Mouse (Mus musculus) midbrain, embryonic 13.5 days (tissue): ENCODE measurements around the gene Cdc14b. TPM values are rescaled to one million over a fixed set of nuclear protein-coding genes. Genes with fewer than 3 reads are reported as not detected.

ENCODE experiments used
- ATAC-seq: fragments of 200-750 bp; cut with Nextera tagmentation; 2 replicates; pipeline ENCODE4 v1.8.0; 2017; ENCODE audit warnings: mild to moderate bottlenecking, moderate TSS enrichment, moderate library complexity
- H3K27ac ChIP-seq: fragments of 300-500 bp; sonication (generic); 2 replicates; pipeline ENCODE4 v1.5.1; 2015; ENCODE audit warnings: inconsistent platforms, mild to moderate bottlenecking, moderate library complexity
- H3K27me3 ChIP-seq: fragments of 300-500 bp; sonication (generic); 2 replicates; pipeline ENCODE4 v1.6.1; 2015; ENCODE audit warnings: mild to moderate bottlenecking, inconsistent platforms
- H3K36me3 ChIP-seq: fragments of 300-500 bp; sonication (generic); 2 replicates; pipeline ENCODE4 v1.6.1; 2015; ENCODE audit warnings: mild to moderate bottlenecking, inconsistent platforms
- H3K4me1 ChIP-seq: fragments of 300-500 bp; sonication (generic); replicated peaks from 2 replicates; pipeline ENCODE4 v1.6.1; 2015; ENCODE audit warnings: inconsistent platforms
- H3K4me2 ChIP-seq: fragments of 300-500 bp; sonication (generic); replicated peaks from 2 replicates; pipeline ENCODE4 v1.6.1; 2015; ENCODE audit warnings: moderate library complexity, mild to moderate bottlenecking, inconsistent platforms
- H3K4me3 ChIP-seq: fragments of 300-500 bp; sonication (generic); replicated peaks from 2 replicates; pipeline ENCODE4 v1.5.1; 2015; ENCODE audit warnings: mild to moderate bottlenecking, inconsistent platforms
- H3K9ac ChIP-seq: fragments of 300-500 bp; sonication (generic); replicated peaks from 2 replicates; pipeline ENCODE4 v1.6.1; 2015; ENCODE audit warnings: mild to moderate bottlenecking, inconsistent platforms
- H3K9me3 ChIP-seq: fragments of 300-500 bp; sonication (generic); 2 replicates; pipeline ENCODE4 v1.6.1; 2016; ENCODE audit warnings: mild to moderate bottlenecking, inconsistent platforms
- WGBS: fragments of 180-500 bp; shearing (Covaris S2); methylation state at CpG from one replicate; pipeline ENCODE4 v1.1.7; 2015; 5-methylcytosine and 5-hydroxymethylcytosine counted together
- polyA plus RNA-seq: library from polyadenylated mRNA; unstranded; fragments of >200 nt; fragmentation: Nextera tagmentation; extraction: Ambion mirVana; gene quantifications from 2 replicates; pipeline ENCODE4 v1.2.1, GENCODE M21; 2015

The Cdc14b gene
- polyA plus RNA-seq, 1 experiment from 2014 or later = 4.1 TPM

DNA sequence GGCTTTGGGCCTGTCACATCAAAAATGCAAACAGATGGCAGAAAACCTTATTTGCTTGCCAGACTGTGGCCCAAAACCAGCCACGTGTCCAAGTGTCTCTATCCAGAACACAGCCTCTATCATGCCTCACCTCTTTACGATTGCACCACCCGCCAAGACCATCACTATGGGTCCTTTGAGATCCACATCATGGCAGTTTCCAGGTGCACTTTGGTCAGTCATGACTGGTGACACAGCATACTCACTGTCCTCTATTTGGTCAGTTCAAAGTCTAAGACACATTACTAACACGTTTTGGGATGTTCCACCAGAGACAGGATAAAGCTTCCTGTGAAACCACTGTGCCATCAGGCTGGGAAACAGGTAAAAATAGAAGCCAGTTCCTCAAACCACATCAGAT, 91.5 kb downstream of the Cdc14b start:
- no peak overlapping the region for H3K27ac ChIP-seq
- no peaks in the 10 kb centered on the region for H3K27me3 ChIP-seq
- no peak for ATAC-seq
- no peak overlapping the region for H3K4me2 ChIP-seq
- H3K4me3 ChIP-seq = no peak overlapping the region
- peaks cover 48% of the 10 kb centered on the region for H3K36me3 ChIP-seq
- H3K9me3 ChIP-seq = no peaks in the 10 kb centered on the region
- 95% methylated on average over 4 of the region's 4 CpGs for WGBS
- H3K4me1 ChIP-seq = peaks cover 4% of the 10 kb centered on the region; the same call in 1 of the 2 replicates
- no peak overlapping the region for H3K9ac ChIP-seq

DNA sequence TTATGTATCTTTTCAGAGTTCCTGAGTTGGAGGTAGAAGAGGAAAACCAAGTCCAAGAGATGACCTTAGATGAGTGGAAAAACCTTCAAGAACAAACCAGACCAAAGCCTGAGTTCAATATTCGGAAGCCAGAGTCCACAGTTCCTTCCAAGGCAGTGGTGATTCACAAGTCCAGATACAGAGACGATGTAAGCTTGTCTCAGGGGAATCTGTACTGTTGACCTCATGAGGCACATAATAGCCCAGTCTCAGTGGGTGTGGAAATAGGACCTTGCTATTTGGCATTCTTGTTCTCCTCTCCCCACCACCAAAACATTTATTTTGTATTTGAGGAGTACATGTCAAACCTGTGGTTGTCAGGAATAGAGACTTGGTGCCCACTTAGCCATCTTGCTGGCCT, 93.0 kb downstream of the Cdc14b start:
- Histone ChIP-seq H3K4me2 (no peak overlapping the region), H3K9me3 (no peaks in the 10 kb centered on the region), H3K27me3 (no peaks in the 10 kb centered on the region), H3K9ac (no peak overlapping the region), H3K4me1 (peaks cover 6% of the 10 kb centered on the region; the same call in 1 of the 2 replicates), H3K36me3 (peaks cover 44% of the 10 kb centered on the region), H3K4me3 (no peak overlapping the region), H3K27ac (no peak overlapping the region)
- WGBS = 90% methylated on average over 2 of the region's 2 CpGs
- no peak for ATAC-seq

DNA sequence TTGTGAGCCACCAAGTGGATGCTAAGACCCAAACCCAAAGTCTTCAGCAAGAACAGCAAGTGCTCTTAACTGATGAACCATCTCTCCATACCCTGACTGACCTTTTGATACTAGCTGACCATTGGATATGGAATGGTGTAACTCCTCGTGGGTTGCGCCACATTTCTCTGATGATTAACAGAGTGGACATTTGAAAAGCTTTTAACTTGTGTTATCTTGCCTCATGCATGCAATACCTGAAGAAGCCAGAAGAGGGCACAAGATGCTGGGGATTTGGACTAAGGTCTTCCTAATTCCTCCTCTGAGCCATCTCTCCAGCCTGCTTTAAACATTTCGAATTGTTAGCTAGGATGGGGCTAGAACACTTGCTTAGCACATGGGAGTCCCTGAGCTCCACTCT, 94.2 kb downstream of the Cdc14b start:
- H3K27me3 ChIP-seq = no peaks in the 10 kb centered on the region
- H3K9me3 ChIP-seq = no peaks in the 10 kb centered on the region
- WGBS = 92% methylated on average over 3 of the region's 3 CpGs
- H3K27ac ChIP-seq = no peak overlapping the region
- no peak overlapping the region for H3K4me2 ChIP-seq
- no peak for ATAC-seq
- peaks cover 35% of the 10 kb centered on the region for H3K36me3 ChIP-seq
- H3K4me1 ChIP-seq = peaks cover 6% of the 10 kb centered on the region; the same call in 1 of the 2 replicates
- H3K9ac ChIP-seq = no peak overlapping the region
- H3K4me3 ChIP-seq = no peak overlapping the region

- no peak overlapping the region for H3K27ac ChIP-seq
- H3K9ac ChIP-seq = no peak overlapping the region
- WGBS = 86% methylated on average over 4 of the region's 4 CpGs
- H3K4me2 ChIP-seq = no peak overlapping the region
- H3K36me3 ChIP-seq = peaks cover 32% of the 10 kb centered on the region
- peaks cover 6% of the 10 kb centered on the region; the same call in 1 of the 2 replicates for H3K4me1 ChIP-seq
- ATAC-seq = no peak
- no peaks in the 10 kb centered on the region for H3K9me3 ChIP-seq
- H3K27me3 ChIP-seq = no peaks in the 10 kb centered on the region
- H3K4me3 ChIP-seq = no peak overlapping the region
Measured at GRCm38 (mm10) chr13:64180300-64180699, 94.8 kb downstream of the Cdc14b start.

GRCm38 (mm10) chr13:64178746-64179652, 96.1 kb downstream of the Cdc14b start:
- H3K4me1 ChIP-seq = peaks cover 6% of the 10 kb centered on the region; the same call in 1 of the 2 replicates
- H3K9ac ChIP-seq = no peak overlapping the region
- peaks cover 32% of the 10 kb centered on the region for H3K36me3 ChIP-seq
- H3K27ac ChIP-seq = no peak overlapping the region
- no peaks in the 10 kb centered on the region for H3K27me3 ChIP-seq
- 60% methylated on average over 13 of the region's 13 CpGs for WGBS
- no peak overlapping the region for H3K4me2 ChIP-seq
- no peaks in the 10 kb centered on the region for H3K9me3 ChIP-seq
- ATAC-seq = no peak
- no peak overlapping the region for H3K4me3 ChIP-seq

GRCm38 (mm10) chr13:64178000-64178399, 97.1 kb downstream of the Cdc14b start:
- no peaks in the 10 kb centered on the region for H3K27me3 ChIP-seq
- peaks cover 6% of the 10 kb centered on the region; the same call in 1 of the 2 replicates for H3K4me1 ChIP-seq
- ATAC-seq = 0 out of 2 replicates have a peak, but pooled peaks have one; percentile 6
- peaks cover 36% of the 10 kb centered on the region for H3K36me3 ChIP-seq
- 79% methylated on average over 7 of the region's 7 CpGs for WGBS
- H3K9ac ChIP-seq = no peak overlapping the region
- H3K4me2 ChIP-seq = no peak overlapping the region
- no peaks in the 10 kb centered on the region for H3K9me3 ChIP-seq
- H3K4me3 ChIP-seq = no peak overlapping the region
- H3K27ac ChIP-seq = no peak overlapping the region

- H3K27me3 ChIP-seq = no peaks in the 10 kb centered on the region
- no peak overlapping the region for H3K4me3 ChIP-seq
- WGBS = 98% methylated on average over 25 of the region's 25 CpGs
- no peak overlapping the region for H3K27ac ChIP-seq
- ATAC-seq = no peak
- peaks cover 74% of the 10 kb centered on the region for H3K36me3 ChIP-seq
- H3K9ac ChIP-seq = no peak overlapping the region
- no peak overlapping the region for H3K4me2 ChIP-seq
- H3K9me3 ChIP-seq = peaks cover 55% of the 10 kb centered on the region
- no peaks in the 10 kb centered on the region for H3K4me1 ChIP-seq
Measured at GRCm38 (mm10) chr13:64169746-64170145, 105.3 kb downstream of the Cdc14b start.

DNA sequence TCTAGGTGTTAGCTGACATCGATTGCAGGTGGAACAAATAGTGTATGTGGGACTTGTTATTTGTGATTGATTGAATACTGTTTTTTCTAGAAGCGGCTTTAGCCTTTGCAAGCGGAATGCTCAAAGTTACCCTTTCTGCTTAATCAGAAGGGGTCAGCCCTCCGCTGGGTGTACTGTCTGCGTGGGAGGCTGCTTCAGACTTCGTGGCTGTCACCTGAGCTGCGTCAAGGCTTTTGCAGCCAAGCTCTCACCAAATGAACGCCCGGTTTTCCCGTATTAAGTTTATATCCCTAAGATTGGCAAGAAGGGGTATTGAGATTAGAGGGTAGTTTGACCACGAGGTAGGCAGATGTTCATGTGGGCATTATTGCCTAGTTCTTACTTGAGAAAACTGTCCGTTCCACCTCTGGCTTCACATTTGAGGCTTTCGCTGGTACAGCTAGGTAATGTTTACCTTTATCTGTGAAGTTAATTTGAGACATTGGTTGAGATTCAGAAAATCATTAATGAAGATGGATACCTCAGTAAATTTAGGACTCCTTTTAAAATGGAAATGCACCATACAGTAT, 111.9 kb downstream of the Cdc14b start:
- peak overlapping the region; percentile 92 for H3K9ac ChIP-seq
- peaks cover 14% of the 10 kb centered on the region for H3K27me3 ChIP-seq
- no peak overlapping the region for H3K27ac ChIP-seq
- H3K36me3 ChIP-seq = peaks cover 12% of the 10 kb centered on the region
- H3K4me3 ChIP-seq = peak overlapping the region; percentile 80
- WGBS = 23% methylated on average over 13 of the region's 13 CpGs
- ATAC-seq = no peak
- H3K4me1 ChIP-seq = peaks cover 13% of the 10 kb centered on the region
- H3K4me2 ChIP-seq = peak overlapping the region; percentile 95
- peaks cover 13% of the 10 kb centered on the region for H3K9me3 ChIP-seq

- peaks cover 11% of the 10 kb centered on the region; the same call in 1 of the 2 replicates for H3K9me3 ChIP-seq
- peaks cover 13% of the 10 kb centered on the region for H3K4me1 ChIP-seq
- peaks cover 14% of the 10 kb centered on the region for H3K27me3 ChIP-seq
- WGBS = under 1% methylated on average over 14 of the region's 14 CpGs
- H3K9ac ChIP-seq = peak overlapping the region; percentile 92
- peaks cover 10% of the 10 kb centered on the region for H3K36me3 ChIP-seq
- peak overlapping the region; percentile 95 for H3K4me2 ChIP-seq
- H3K4me3 ChIP-seq = peak overlapping the region; percentile 80
- peak; percentile 34 for ATAC-seq
- no peak overlapping the region for H3K27ac ChIP-seq
Measured at GRCm38 (mm10) chr13:64162626-64163025, 112.5 kb downstream of the Cdc14b start.

GRCm38 (mm10) chr13:64161916-64162611, 113.0 kb downstream of the Cdc14b start:
- under 1% methylated on average over 70 of the region's 71 CpGs for WGBS
- H3K4me3 ChIP-seq = peak overlapping the region; percentile 80
- peak; percentile 79; the same call in 1 of the 2 replicates for ATAC-seq
- peaks cover 7% of the 10 kb centered on the region for H3K36me3 ChIP-seq
- H3K27ac ChIP-seq = peak overlapping the region; percentile 84
- 0 out of 2 replicates have a peak, but pooled peaks cover 6% of the 10 kb centered on the region for H3K9me3 ChIP-seq
- H3K4me1 ChIP-seq = peaks cover 13% of the 10 kb centered on the region
- peaks cover 14% of the 10 kb centered on the region for H3K27me3 ChIP-seq
- peak overlapping the region; percentile 95 for H3K4me2 ChIP-seq
- peak overlapping the region; percentile 92 for H3K9ac ChIP-seq

DNA sequence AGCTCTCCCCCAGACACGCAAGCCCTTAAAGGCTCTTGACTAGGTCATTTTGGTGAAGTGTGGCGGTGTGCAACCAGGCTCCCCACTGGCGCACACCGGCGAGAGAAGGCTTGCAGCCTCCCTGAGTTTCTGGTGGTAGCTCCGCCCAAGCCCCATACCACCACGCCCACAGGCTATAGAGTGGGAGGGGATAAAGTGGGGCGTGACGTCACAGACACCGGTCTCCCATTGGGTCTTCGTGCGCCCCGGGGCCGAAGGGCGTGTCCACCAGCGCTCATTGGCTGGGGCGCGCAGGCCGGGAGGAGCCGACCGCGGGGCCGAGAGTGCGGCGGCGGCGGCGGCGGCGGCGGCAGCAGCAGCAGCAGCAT, 113.6 kb downstream of the Cdc14b start, which contains the start of gene Habp4:
Habp4 (plus strand) TSS at position 277 of the 368 bp plus-strand sequence.
- Histone ChIP-seq H3K27ac (peak within 1 kb of the TSS; percentile 84), H3K27me3 (peaks cover 17% of the 10 kb centered on the region), H3K4me3 (peak within 1 kb of the TSS; percentile 80), H3K4me2 (peak within 1 kb of the TSS; percentile 95), H3K36me3 (peaks cover 6% of the 10 kb centered on the region), H3K4me1 (peaks cover 13% of the 10 kb centered on the region), H3K9ac (peak within 1 kb of the TSS; percentile 92), H3K9me3 (0 out of 2 replicates have a peak, but pooled peaks cover 3% of the 10 kb centered on the region)
- ATAC-seq = peak; percentile 98
- 0% methylated on average over 15 of the region's 31 CpGs for WGBS
